Mouse (Mus musculus): ENCODE data around the gene Tbc1d1. TPM values are rescaled to one million over a fixed set of nuclear protein-coding genes. Genes with fewer than 3 reads are reported as not detected.

Tbc1d1 gene
- total RNA-seq, 2 experiments from 2014 or later: 29.1 to 29.9 TPM

- DNase-seq: no peak
Observed at GRCm38 (mm10) chr5:64389202-64389929, 233.3 kb downstream of the Tbc1d1 start.

GRCm38 (mm10) chr5:64391346-64391745 is 235.2 kb downstream of the Tbc1d1 start:
- DNase-seq: no peak

DNA sequence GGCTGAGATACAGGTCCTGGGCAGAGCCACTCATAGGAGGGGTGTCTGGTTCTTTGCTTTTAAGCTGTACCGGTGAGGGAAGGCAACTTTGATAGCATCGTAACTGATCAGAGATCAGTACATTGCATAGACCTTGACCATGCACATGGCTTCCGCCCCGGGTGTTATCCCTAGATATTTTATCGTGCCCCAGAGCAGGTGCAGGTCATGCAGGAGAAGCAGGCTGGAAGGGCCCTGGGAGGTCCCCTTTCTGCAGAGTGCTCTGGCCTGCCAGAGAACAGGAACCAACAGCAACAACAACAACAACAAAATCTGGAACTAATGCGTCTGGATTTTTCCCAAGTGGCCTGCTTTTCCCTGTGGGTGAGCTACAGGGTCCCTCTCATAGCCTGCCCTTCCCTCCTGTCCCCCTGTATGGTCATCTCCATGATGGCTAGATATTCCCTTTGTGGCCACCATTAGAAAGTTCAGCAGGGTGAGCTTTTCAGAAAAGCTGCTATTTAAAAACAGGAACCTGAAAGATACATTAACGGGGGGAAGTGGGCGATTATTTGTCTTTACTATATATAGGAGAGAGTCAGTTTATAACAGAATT is 236.4 kb downstream of the Tbc1d1 start:
- DNase-seq: no peak

DNA sequence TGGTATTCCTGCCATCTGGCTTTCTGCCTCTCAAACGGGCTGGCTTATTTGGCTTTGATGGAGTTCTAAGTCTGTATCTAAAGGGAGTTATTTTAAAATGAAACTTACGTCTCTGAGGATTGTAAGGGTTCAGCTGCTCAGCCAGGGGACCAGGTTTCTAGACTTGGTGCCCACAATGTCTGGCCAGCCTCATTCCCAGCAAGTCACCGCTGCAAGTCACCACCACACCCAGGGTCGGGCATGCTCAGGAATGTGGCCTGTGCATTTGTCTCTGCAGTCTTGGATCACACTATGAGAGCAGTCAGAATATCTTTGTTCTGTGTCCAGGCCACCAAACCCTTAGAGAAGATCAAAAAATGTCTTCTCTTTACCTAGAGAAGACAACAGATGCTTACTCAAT is 237.4 kb downstream of the Tbc1d1 start:
- no peak for DNase-seq

DNA sequence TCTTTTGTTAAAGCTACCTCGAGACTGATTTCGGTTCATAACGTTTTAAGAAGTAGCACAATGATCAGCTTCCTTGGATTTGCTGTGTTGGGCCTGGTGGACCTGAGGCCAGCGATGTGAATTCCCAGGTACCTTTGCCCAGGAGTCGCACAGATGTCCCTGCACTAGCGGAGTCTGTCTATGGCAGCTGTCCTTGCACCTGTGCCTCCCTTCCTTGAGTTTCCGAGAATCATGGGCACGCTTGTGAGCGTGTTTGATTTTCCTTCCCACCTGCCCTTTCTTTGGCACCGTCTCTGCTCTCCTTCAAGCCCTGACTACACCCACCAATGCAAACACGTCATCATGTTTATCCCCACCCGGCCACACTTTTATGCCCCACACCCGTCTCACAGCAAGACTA is 242.1 kb downstream of the Tbc1d1 start:
- DNase-seq: no peak

GRCm38 (mm10) chr5:64400742-64401141 is 244.6 kb downstream of the Tbc1d1 start:
- no peak for DNase-seq

Small RNAs within 50 kb of the gene (microRNA-seq; reads per million reads assigned to microRNA genes)
- 0 reads per million in 2 experiments for gene Gm22395

Other genes starting within 250 kb of the Tbc1d1 start
- 10 to 100 TPM; 10.8 to 11.2 TPM for gene Rell1, start 187.4 kb upstream of the Tbc1d1 start, total RNA-seq (2021)
- gene Pgm2, start 63.4 kb upstream of the Tbc1d1 start, total RNA-seq (2021): 10 to 100 TPM in 1 of 2 experiments, 1 to 10 TPM in 1; 8.3 to 10.0 TPM

Measured in layer of hippocampus, postnatal 36 days (tissue).